Mouse (Mus musculus) spleen, adult 18-20 months (tissue): ENCODE data around the gene Ncbp2.

Source experiments
- DNase-seq, 2 experiments: peaks; one replicate each; pipeline ENCODE4 v3.0.0; 2022; ENCODE audit warnings: mixed read lengths in 2 of 2

Ncbp2 gene

GRCm38 (mm10) chr16:31948345-31948774 is at the start of gene Ncbp2, which contains the start of gene 0610012G03Rik:
Ncbp2 (plus strand) TSS chr16:31948513.
0610012G03Rik (minus strand) TSS chr16:31948494.
- DNase-seq, result peak; percentile 91 to 95

- DNase-seq, result no peak
These were observed 49.6 kb upstream of the Ncbp2 start for GRCm38 (mm10) chr16:31898546-31899326.

GRCm38 (mm10) chr16:31901886-31902285 is 46.4 kb upstream of the Ncbp2 start:
- no peak for DNase-seq

DNA sequence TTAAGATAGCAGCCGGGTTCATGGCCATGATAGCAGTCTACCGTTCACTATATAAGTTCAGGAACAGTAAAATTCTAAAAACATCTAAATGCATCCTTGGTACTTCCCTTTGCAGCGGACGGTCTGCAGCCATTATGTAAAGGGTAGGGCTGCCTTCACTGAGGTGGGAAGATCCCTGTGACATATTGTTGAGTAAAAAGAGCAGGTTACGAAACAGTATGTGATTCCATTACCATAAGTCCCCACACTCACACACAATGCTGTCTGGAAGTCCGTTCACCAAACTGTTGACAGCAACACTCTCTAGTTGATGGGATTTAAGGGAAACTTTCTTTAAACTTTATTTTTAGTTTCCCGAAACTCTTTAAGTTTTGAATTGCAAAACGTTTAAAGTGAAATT is 45.1 kb upstream of the Ncbp2 start:
- DNase-seq, result no peak

DNA sequence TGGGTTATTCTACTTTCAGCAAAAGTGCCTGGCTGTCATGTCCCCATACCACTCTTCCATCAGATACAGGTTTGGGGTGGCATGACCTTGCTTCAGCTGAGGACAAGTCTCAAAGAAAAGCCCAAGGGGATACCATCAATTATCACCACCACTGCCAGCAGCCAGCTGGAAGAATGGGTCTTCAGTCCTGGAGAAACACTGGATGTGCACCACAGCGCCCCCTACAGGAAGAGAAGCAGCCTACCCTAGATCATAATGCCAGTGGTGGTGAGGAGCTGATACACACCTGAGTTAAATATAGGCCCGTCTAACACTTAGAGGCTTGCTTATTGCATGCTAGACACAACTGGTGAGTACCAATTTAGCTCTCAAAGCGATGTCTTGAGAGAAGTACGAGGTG is 43.0 kb upstream of the Ncbp2 start:
- DNase-seq, result no peak

GRCm38 (mm10) chr16:31905891-31906825 is 42.2 kb upstream of the Ncbp2 start:
- DNase-seq, result no peak

DNA sequence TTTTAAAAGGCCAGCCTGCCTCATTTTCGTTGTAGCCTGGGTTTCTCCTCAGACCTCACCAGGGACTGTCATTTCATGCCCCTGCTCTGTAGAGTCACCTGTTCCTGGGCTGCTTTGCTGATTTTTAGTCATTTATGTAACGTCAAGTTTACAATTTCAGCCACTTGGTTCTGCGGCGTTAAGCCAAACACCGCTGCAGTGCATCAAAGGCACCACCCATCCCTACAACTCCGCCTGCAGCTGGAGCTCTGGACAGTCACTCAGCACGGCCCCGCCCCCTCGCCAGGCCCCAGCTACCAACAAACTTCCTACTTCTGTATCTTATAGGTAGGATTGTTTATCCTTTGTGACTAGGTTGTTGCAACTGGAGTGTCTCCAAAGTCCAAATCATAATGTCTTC is 41.4 kb upstream of the Ncbp2 start:
- no peak for DNase-seq

DNA sequence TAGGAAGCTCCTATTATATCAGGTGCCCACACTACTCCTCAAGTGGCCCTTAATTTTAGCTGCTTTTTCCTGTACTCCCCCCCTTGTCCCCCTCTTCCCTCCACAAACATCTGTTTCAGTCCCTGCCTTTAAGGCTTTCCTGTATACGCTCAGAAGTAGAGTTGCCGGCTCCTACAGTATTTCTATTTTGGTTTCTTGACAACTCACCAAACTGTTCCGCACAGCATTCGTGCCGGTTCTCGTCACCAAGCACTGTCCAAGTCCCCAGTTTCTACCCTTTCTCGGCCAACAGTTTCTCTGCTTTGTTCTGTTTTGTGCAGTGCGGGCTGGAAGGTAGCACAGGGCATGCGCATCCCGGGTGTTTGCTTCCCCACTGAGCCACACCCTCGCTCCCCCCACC is 39.4 kb upstream of the Ncbp2 start:
- DNase-seq, result no peak

- no peak for DNase-seq
These were observed 37.9 kb upstream of the Ncbp2 start for GRCm38 (mm10) chr16:31910281-31910847.

GRCm38 (mm10) chr16:31917776-31918175 is 30.5 kb upstream of the Ncbp2 start:
- DNase-seq, result no peak

DNA sequence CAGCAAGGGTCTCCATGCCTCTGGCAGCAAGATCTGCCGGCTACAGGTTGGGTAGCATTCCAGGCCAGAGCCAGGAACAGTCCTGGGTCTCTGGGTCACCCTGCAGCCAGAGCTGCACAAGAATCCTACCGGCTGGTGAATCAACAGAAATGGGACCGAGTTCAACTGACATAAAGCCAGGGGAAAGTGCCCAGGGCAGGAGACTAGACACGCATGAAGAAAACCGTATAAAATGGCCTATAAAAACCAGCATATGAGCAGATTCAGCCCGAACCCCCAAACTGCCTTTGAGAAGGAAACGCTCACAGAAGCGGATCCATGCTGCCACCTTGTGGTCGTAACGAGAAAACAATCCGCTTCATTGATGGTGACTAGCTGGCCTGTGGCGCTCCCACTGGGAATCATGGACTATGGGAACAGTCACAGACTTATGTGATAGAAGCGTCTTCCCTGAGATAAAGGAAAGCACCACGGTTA is 30.0 kb upstream of the Ncbp2 start:
- peak; percentile 29 to 62 for DNase-seq

DNA sequence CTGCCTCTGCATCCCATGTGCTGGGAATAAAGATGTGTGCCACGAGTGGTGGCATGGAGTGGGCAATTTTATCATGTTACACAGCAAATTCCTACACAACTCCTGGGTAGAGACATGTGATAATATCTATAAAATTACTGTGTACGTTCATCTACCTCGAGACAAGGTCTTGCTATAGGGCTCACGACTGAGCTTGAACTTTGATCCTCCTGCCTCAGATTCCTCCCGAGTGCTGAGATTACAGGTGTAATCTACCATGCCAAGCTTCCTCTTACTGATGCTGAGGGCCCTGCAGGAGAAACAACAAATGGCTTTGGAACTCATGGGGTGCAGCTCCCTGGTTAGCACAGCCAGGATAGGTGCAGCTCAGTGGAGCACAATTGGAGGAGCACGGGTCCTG is 23.9 kb upstream of the Ncbp2 start:
- no peak for DNase-seq

DNA sequence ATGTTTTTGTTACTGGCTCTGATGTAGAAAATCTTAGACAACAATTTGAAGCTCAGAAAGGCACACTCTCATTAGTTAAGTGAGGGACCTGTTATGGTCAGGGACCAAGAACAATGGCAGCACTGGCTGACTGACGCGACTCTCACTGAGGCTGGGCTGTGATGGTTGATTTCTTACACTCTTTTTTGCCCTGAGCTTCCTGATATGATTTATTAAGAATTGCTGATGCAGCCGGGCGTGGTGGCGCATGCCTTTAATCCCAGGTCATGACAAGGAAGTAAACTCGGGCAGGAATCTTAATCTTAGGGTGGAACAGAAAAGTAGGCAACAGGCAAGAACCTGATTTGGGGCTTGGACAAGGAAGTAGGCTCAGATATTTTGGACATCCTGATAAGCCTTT is 22.2 kb upstream of the Ncbp2 start:
- no peak for DNase-seq

GRCm38 (mm10) chr16:31926547-31927182 is 21.6 kb upstream of the Ncbp2 start:
- DNase-seq, result no peak

DNA sequence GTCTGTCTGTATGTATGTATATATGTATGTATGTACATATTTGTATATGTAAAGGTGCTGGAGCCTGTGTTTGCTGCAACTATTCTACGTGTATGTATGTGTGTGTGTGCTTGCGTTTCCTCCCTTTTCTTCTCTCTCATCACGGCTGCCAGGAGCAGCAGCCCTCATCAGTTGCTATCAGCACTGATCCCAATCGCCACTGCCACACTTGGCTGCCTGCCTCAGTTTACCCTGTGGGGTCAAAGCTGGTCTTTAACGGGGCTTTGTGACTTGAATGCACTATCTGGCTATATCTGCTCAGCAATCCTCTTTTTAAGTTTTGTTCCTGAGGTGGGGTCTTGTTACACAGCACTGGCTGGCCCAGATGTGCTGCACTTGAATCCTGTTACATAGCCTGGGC is 20.9 kb upstream of the Ncbp2 start:
- DNase-seq, result no peak

GRCm38 (mm10) chr16:31931330-31931729 is 17.0 kb upstream of the Ncbp2 start:
- no peak for DNase-seq

GRCm38 (mm10) chr16:31932255-31932654 is 16.1 kb upstream of the Ncbp2 start:
- DNase-seq, result no peak

GRCm38 (mm10) chr16:31932840-31933697 is 15.2 kb upstream of the Ncbp2 start:
- peak; percentile 47 to 70 for DNase-seq

DNA sequence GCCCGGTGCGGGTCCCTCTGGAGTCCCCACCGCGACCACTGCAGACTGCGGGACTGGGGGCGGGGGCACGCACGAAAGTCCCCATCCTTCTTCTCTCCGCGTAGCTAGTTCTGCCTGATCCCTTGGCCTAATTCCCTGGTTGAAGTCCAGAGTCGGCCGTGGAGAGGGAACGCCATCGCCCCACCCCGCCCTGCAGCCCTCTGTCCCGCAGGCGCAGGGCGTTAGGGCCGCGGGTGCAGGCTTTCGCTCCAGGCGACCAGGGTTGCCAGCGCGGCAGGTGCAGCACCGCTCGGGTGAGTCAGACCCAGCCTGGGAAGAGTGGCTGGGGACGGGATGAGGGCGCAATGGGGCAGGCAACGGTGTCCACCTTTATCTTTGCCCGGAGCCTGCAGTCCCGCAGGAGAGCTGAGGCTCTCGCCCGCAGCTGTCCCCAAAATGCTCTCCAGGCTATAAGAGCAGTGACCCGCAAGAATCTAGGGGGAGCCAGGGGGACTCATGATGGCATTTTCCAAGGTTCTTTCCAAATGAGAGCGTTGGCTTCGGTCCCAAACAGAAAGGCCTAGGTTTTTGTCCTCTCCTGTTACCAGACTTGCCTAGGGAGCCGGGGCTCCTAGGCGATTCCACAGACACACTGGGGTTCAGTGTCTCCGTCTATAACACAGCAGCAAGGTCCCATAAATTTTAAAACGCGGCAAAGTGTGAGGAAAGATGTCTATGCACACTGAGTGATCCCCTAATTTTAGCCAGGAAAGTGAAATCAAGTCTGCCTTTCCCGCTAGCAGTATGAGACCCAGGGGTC is 14.4 kb upstream of the Ncbp2 start, which contains the start of gene Pigz:
TSS of gene Pigz (plus strand) at position 101 of the 799 bp plus-strand sequence.
- DNase-seq, result no peak

DNA sequence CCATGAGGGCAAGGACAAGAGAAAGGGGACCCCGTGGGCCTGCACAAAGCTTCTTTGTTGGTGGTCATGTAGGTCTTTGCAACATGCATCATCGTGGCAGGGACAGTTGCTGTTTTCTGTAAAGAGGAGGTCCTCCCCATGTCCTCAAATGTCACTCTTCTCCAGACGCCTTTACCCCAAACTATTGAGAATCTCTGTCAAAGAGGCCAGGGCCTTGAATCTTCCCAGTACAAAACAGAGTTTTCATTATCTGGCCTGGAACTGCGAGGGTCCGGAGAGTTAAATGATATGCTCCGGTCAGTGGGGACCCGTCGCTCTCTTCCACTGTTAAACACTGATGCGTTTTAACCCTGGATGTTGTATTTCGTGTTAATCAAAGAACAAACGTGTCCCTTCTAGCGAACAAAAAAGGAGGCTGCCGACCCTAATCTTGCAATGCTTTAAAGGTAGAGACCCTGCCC is 13.7 kb upstream of the Ncbp2 start:
- DNase-seq, result no peak
